Mouse (Mus musculus) c-Kit-negative CD71-positive TER-119-positive erythroid progenitor cells, embryonic 14.5 days (primary cell): ENCODE results near the gene Zfp281.

Experiments
- DNase-seq: peaks from one replicate; pipeline ENCODE4 v3.0.0-alpha.2; 2013; ENCODE audit warnings: low read depth, low spot score

Gene Zfp281

GRCm38 (mm10) chr1:136613300-136613751, 11.4 kb upstream of the Zfp281 start:
- no peak for DNase-seq

GRCm38 (mm10) chr1:136614748-136615440, 9.8 kb upstream of the Zfp281 start:
- no peak for DNase-seq

- DNase-seq = no peak
Measured at GRCm38 (mm10) chr1:136617163-136617788, 7.4 kb upstream of the Zfp281 start.

- no peak for DNase-seq
Measured at GRCm38 (mm10) chr1:136618570-136618969, 6.1 kb upstream of the Zfp281 start.

- no peak for DNase-seq
Measured at GRCm38 (mm10) chr1:136625019-136625895, 556 bp downstream of the Zfp281 start.

- no peak for DNase-seq
Measured at GRCm38 (mm10) chr1:136626141-136626540, 1.4 kb downstream of the Zfp281 start.

- DNase-seq = no peak
Measured at GRCm38 (mm10) chr1:136626756-136627155, 2.1 kb downstream of the Zfp281 start.

- no peak for DNase-seq
Measured at GRCm38 (mm10) chr1:136627591-136627990, 2.9 kb downstream of the Zfp281 start.

GRCm38 (mm10) chr1:136632891-136633290, 8.2 kb downstream of the Zfp281 start:
- DNase-seq = no peak

- DNase-seq = no peak
Measured at GRCm38 (mm10) chr1:136635644-136636043, 10.9 kb downstream of the Zfp281 start.

- DNase-seq = no peak
Measured at GRCm38 (mm10) chr1:136636946-136637345, 12.2 kb downstream of the Zfp281 start.

GRCm38 (mm10) chr1:136637696-136638095, 13.0 kb downstream of the Zfp281 start:
- DNase-seq = no peak

- no peak for DNase-seq
Measured at GRCm38 (mm10) chr1:136638211-136638610, 13.5 kb downstream of the Zfp281 start.

GRCm38 (mm10) chr1:136638699-136639098, 14.0 kb downstream of the Zfp281 start:
- no peak for DNase-seq

GRCm38 (mm10) chr1:136639221-136639620, 14.5 kb downstream of the Zfp281 start:
- no peak for DNase-seq

GRCm38 (mm10) chr1:136642701-136643100, 18.0 kb downstream of the Zfp281 start:
- DNase-seq = no peak

GRCm38 (mm10) chr1:136644486-136644885, 19.8 kb downstream of the Zfp281 start:
- no peak for DNase-seq

- DNase-seq = no peak
Measured at GRCm38 (mm10) chr1:136645849-136646625, 21.3 kb downstream of the Zfp281 start.

- DNase-seq = no peak
Measured at GRCm38 (mm10) chr1:136652066-136652465, 27.4 kb downstream of the Zfp281 start.

GRCm38 (mm10) chr1:136653526-136653925, 28.8 kb downstream of the Zfp281 start:
- no peak for DNase-seq

GRCm38 (mm10) chr1:136654385-136654784, 29.7 kb downstream of the Zfp281 start:
- no peak for DNase-seq
